Mouse (Mus musculus) v-Abl transformed pro-B cells (cell line): ENCODE data around the gene Mrrf.

ENCODE experiments used
- in situ Hi-C, 2 experiments: fragments of 400-800 bp; cut with MboI; formaldehyde crosslinking; loops; one replicate each; pipeline ENCODE4 v1.15.1; 2025; ENCODE audit not compliant: unreplicated experiment in 2 of 2

Gene Mrrf

GRCm38 (mm10) chr2:36197919-36198881 lies 62.0 kb downstream of the Mrrf start:
- in situ Hi-C loops, result no loop called here

GRCm38 (mm10) chr2:36198882-36199262 lies 62.7 kb downstream of the Mrrf start:
- in situ Hi-C loops, result no loop called here

DNA sequence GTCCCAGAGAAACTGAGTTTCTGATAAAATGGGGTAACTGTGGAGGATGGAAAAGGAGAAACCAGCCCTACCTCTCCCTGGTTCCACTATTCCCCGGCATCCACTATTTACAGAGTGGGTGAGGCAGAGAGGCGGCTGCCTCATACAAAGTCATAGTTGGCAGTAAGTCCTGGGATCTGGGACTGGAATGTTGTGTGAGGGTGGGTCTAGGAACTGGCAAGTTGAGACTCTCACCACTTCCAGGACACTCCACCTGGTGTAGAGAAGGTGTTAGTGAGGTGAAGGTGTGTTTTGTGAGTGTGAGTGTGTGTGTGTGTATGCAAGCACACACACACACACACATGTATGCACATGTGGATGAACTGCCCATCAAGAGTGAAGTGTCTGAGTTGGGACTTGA lies 64.6 kb downstream of the Mrrf start:
- in situ Hi-C loops, result loop anchor here (25.0 kb wide), 2 partner anchors 564 to 914 kb away; no protein-coding TSS in a partner anchor

DNA sequence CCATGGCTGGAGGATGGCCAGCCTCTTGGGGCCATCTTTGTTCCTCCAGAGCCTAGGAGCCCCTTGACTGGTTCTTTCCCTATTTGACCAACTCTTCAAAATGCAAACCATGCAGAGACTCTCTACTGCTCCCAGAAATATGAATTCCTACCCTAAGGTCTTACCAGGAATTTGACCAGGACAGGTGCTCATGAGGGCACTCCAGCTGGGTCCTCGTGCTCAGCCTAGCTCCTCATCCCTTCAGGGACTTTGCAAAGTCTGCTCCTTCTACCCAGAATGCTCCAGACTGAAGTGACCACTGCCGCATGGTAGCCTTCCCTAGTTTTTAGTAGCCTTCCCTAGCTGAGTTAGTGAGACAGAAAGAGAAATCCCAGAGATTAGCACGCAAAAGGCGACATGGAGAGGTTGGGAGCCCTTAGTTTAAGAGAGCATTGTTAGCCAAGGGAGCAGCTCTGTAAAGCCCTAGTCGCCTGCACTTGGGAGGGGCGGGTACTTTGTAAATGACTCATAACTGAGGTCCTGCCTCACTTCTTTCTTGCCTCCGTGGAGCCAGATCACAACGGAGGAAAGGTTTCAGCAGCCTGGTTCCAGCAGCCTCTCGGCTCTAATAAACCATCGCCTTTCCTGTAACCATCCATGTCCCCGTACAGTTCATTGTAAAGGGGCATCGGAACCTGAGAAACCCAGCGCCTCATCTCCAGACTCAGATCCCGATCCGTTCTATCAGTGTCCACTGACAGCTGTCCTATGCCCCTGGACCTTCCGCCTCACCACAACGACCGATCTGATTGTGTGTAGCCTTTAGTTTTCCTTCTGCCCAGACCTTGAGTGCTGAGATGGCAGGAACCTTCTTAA lies 65.8 kb downstream of the Mrrf start:
- in situ Hi-C loops, result loop anchor here (25.0 kb wide), 2 partner anchors 565 to 915 kb away; no protein-coding TSS in a partner anchor

- in situ Hi-C loops, result loop anchor here (25.0 kb wide), 2 partner anchors 565 to 915 kb away; no protein-coding TSS in a partner anchor
Measured at GRCm38 (mm10) chr2:36202611-36202880, 66.4 kb downstream of the Mrrf start.

- in situ Hi-C loops, result loop anchor here (25.0 kb wide), 2 partner anchors 566 to 916 kb away; no protein-coding TSS in a partner anchor
Measured at GRCm38 (mm10) chr2:36203011-36203825, 67.0 kb downstream of the Mrrf start.

GRCm38 (mm10) chr2:36204595-36204994 lies 68.4 kb downstream of the Mrrf start:
- in situ Hi-C loops, result loop anchor here (25.0 kb wide), 2 partner anchors 567 to 917 kb away; no protein-coding TSS in a partner anchor

GRCm38 (mm10) chr2:36207071-36207470 lies 70.9 kb downstream of the Mrrf start:
- in situ Hi-C loops, result loop anchor here (25.0 kb wide), 2 partner anchors 570 to 920 kb away; no protein-coding TSS in a partner anchor

DNA sequence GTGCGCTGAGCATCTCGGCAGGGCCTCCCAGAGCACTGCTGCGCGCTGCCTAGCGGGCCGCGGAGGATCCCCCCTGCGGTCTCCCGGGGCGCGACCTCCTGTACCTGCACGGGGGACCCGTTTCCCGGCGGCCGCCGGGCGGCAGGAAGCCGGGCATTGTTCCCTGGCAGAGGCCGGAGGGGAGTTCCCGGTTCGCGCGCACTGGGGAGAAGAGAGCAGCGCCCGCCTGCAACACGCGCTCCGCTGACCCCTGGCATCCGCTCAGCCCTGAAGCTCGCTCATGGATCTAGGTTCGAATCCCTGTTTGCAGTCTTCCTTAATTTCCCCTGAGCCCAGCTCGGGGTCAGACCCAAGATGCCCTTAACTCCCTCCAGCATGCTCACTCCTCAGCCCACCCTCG lies 74.6 kb downstream of the Mrrf start:
- in situ Hi-C loops, result loop anchor here (5.0 to 25.0 kb wide), 9 partner anchors 62 to 1124 kb away; partner anchors contain the start of gene Dab2ip (in 1 of the 2)

- in situ Hi-C loops, result loop anchor here (5.0 to 25.0 kb wide), 9 partner anchors 61 to 1123 kb away; partner anchors contain the start of gene Dab2ip (in 1 of the 2)
Measured at GRCm38 (mm10) chr2:36211785-36212184, 75.6 kb downstream of the Mrrf start.

- in situ Hi-C loops, result loop anchor here (5.0 to 25.0 kb wide), 9 partner anchors 59 to 1122 kb away; partner anchors contain the start of gene Dab2ip (in 1 of the 2)
Measured at GRCm38 (mm10) chr2:36213108-36213507, 76.9 kb downstream of the Mrrf start.

DNA sequence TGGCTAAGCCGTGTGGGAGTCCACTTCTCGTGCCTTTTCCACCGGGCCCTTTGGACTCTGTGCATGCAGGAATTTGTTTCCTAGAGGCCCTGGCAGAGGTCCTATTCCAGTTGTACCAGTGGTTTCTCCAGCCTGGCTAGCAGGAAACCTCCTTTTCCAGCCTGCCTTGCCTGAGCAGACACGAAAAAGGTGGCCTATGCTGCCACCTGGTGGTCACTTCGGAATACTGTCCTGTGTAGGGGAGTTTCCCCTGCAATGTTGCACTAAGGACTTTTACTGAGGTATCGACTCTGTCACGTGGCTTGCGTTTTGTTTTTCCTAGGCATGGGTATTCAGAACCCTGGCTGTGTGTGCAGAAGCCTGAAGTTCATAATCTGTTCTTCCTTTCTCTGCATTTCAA lies 77.8 kb downstream of the Mrrf start:
- in situ Hi-C loops, result loop anchor here (5.0 to 25.0 kb wide), 9 partner anchors 58 to 1121 kb away; partner anchors contain the start of gene Dab2ip (in 1 of the 2)

DNA sequence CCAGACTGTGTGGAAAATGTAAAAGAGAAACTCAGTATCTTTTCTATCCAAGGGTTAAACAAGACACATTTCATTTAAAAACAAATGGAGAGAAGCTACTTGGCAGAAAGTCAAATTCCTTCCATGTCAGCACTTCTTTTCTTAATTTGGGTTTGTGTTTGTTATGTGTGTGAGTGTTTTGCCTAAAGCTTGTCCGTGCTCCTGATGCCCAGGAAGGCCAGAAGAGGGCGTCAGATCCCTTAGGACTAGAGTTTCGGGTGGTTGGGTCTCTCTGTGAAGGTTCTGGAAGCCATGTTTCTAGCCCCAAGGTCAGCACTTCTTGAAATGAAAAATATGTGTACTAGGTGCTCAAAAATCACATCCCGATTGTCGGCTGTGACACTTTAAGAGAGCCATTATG lies 78.2 kb downstream of the Mrrf start:
- in situ Hi-C loops, result loop anchor here (5.0 to 25.0 kb wide), 9 partner anchors 58 to 1120 kb away; partner anchors contain the start of gene Dab2ip (in 1 of the 2)

GRCm38 (mm10) chr2:36215203-36215739 lies 79.1 kb downstream of the Mrrf start:
- in situ Hi-C loops, result loop anchor here (10.0 to 25.0 kb wide), 5 partner anchors 60 to 1120 kb away; no protein-coding TSS in a partner anchor

DNA sequence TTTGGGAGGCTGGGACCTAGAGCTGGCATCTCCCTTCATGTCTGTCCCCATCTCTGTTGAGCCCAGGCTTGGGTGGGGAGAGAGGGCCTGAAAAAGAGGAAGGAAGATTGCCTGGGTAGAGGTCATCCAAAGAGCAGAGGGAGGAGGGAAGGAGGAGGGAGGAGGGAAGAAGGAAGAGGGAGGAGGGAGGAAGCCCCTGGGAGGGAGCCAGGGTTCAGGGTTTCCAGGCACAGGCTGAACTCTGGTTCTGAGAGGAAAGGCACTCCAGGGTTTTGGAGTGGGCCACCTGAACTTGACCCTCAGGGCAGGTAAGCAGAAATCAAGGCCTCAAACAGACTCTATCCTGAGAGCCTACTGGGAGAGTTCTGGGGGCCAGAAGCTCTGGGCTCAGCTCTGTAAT lies 80.4 kb downstream of the Mrrf start:
- in situ Hi-C loops, result loop anchor here (10.0 to 25.0 kb wide), 5 partner anchors 58 to 1118 kb away; no protein-coding TSS in a partner anchor

DNA sequence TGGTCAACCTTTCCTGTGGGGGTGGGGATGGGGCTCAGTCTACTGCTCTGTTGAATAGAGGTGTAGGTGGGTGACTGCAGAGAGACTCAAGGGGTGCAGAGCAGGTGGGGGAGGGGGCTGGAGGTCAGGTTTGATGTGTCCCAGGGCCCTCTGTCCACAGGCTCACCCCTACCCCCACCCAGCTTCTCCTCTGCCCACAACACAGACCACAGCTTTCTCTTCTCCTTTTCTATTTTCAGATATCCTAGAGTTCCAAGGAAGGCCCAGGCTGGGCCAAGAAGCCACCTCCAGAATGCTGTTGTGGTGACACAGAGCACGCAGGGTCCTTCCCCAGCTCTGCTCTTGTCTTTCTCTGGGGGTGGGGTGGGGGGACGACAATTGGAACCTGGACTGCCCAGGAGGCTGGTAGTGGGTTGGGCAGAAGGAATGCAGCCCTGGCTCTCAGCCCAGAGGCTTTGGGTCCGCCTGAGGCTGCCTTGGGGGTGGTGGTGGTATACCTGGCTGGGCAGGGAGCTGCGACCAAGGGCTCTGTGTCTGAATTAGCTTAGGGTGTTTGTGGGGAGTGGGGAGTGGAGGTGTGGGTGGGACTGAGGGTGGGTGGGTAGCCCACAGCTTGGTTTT lies 80.9 kb downstream of the Mrrf start:
- in situ Hi-C loops, result loop anchor here (10.0 to 25.0 kb wide), 5 partner anchors 58 to 1118 kb away; no protein-coding TSS in a partner anchor

GRCm38 (mm10) chr2:36217692-36218233 lies 81.6 kb downstream of the Mrrf start:
- in situ Hi-C loops, result loop anchor here (10.0 to 25.0 kb wide), 5 partner anchors 57 to 1117 kb away; no protein-coding TSS in a partner anchor

GRCm38 (mm10) chr2:36220106-36220505 lies 83.9 kb downstream of the Mrrf start:
- in situ Hi-C loops, result loop anchor here (25.0 kb wide), 2 partner anchors 583 to 933 kb away; no protein-coding TSS in a partner anchor
